Mouse (Mus musculus) 416B (cell line): ENCODE measurements around the gene Fgr.

Experiments
- DNase-seq: peaks from one replicate; pipeline ENCODE4 v3.0.0; 2011; ENCODE audit warnings: low read depth

Gene Fgr

DNA sequence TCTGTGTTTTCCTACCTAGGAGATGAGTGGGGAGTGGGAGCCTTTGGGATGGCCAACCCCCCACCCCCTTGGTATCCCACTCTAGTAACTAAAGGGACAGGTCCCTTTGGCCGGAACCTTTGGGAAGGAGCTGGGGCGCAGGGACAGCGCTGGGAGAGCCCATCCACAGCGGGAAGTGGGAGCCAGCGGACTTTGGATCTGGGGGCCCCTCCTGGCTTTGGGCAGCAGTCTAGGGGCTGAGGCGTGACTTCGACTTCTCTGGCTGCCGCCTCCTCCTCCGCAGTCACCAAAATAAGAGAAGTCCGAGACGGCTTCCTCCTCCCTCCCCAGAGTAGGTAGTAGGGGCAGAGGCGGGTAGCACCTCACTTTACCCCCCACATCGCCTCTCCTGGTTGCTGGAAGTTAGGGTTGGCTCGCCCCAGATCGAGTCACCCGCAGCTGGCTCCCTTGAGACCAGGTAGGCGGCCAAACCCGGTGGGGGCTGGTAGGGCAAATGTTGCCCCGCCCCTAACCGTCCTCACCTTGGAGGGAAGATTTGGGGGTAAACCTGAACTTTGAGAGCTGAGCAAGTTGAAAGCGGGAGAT lies at the start of gene Fgr:
Gene Fgr, plus strand, starts transcription at position 282 of the 585 bp plus-strand sequence.
- no peak for DNase-seq

DNA sequence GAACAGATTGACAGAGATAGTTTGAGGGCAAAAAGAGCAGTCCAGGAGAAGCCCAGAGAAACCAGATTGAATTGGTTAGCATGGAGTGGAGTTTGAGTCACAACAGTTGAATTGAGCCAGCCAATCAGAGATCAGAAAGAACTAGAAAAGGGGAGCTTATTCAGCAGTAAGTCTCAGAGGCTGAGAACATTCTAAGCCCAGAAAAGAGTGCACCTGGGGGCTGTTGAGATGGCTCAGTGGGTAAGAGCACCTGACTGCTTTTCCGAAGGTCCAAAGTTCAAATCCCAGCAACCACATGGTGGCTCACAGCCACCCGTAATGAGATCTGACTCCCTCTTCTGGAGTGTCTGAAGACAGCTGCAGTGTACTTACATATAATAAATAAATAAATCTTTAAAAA lies 47.4 kb upstream of the Fgr start:
- DNase-seq, result peak; percentile 27

DNA sequence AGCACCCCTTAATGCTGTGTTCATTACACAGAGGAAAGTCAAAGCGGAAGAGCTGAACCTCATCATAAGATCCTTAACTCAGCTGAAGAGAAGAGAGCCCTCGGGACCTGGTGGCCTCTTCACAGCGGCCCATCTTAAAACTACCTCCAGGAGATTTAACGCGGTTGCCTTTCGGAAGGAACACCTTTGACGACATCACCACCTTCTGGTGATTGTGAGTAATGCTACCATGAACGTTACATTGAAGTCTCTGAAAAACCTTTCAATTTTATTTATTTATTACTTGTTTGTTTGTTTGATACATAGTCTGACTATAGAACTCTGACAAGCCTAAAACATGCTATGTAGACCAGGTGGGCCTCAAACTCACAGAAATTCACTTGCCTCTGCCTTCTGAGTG lies 43.1 kb upstream of the Fgr start:
- DNase-seq, result peak; percentile 79

DNA sequence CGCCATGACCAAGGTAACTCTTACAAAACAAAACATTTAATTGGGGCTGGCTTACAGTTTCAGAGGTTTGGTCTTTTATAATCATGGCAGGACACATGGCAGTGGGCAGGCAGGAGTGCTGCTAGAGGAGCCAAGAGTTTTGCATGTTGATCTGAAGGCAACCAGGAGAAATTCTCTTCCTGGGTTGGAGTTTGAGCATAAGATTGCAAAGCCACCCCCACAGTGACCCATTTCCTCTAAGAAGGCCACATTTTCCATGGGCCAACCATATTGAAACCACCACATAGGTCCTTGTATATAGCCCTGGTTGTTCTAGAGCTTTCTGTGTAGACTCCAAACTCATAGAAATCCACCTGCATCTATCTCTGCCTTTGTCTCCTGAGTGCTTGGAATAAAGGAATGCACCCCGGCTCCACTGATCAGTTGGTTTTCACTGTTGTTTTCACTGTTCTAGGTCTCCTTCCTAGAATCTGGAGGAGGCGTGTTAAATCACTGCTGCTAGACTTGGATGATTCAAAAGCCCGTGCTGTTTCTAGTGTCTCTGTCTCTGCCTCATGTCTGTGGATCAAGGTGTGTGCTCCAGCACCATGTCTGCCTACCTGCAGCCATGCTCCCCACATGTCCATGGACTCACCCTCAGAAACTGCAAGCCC lies 41.0 kb upstream of the Fgr start:
- peak; percentile 57 for DNase-seq

DNA sequence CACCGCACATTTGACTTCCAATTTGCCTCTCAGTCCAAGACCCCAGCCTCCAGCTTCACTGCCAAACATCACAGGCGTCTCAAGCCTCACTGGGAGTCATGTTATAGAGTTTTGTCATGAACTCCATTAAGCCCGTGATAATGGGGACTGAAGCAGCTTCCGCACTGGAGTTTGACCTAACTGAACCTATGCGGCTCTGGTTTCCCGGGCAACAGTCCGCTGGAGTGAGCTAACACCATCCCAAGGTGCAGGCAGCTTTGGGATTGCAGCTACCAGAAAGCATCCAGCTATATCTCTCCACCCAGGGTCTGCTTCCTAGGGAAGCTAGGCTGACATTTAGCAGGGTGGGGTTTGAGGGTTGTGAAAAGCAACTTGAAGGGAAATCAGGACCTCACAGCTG lies 39.3 kb upstream of the Fgr start:
- DNase-seq, result no peak

DNA sequence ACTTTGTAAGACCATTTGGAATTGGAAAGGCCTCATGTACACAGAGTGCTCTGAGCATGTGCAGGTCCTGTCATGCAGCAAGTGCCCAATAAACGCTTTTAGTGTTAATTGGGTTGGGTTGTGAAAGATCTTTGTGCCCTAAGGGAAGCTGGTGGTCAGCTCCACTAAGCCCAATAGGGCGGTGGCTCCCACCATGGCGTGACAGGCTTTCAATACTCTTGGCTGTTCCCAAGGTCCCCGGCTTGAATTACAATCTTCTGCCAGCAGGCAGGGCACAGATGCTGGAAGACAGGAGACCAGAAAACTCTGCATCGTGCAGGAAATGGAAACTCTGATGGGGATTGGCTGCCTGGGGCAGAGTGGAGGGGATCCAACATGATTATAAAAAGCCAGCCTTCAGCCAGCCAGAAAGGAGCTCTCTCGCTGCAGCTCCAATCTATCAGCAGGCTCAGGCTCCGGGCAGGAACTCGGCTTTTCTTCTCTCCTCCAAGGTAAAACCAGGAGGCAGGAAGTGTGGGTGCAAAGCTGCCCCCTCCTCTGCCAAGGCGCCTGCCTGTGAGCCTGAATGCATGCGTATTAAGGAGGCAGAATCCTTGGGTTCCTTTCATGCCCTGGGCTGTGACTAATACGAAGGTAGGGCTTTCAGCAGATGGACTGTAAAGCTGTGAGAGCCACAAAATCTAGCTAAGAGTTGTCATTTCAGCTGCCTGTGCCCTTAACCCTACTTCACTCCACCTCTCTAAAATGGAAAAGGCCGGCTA lies 35.5 kb upstream of the Fgr start:
- peak; percentile 34 for DNase-seq

DNA sequence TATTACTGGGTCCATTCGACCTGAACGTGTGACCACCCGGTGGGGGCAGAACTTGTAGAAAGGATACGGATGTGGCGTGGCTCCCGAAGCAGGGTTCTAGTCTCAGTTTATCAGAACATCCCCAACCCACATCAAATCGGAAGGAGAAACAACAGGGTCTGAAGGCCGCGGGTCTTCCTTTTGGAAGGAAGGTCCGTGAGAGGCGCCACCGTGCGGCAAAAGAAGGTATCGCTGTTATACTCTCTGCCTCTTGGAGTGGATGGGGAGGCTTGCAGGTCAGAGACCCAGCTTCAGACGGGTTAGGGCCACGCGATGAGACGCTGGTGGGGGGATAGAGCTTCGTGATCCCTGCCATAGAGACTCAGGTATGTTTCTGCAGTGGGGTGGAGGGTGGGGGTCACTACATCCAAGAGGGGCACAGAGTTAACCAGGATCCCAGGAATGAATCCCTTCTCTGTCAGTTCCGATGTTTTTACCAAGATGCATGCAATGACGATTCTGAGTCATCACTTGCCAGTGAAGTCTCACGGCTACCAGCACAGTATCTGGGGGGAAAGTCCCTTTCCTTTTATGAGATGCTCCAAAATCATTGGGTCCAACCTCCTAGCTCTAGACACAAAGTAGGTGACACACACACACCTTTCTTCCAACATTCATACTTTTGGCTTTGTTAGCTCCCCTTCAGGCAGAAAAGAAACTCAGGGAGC lies 34.3 kb upstream of the Fgr start:
- DNase-seq, result peak; percentile 73

DNA sequence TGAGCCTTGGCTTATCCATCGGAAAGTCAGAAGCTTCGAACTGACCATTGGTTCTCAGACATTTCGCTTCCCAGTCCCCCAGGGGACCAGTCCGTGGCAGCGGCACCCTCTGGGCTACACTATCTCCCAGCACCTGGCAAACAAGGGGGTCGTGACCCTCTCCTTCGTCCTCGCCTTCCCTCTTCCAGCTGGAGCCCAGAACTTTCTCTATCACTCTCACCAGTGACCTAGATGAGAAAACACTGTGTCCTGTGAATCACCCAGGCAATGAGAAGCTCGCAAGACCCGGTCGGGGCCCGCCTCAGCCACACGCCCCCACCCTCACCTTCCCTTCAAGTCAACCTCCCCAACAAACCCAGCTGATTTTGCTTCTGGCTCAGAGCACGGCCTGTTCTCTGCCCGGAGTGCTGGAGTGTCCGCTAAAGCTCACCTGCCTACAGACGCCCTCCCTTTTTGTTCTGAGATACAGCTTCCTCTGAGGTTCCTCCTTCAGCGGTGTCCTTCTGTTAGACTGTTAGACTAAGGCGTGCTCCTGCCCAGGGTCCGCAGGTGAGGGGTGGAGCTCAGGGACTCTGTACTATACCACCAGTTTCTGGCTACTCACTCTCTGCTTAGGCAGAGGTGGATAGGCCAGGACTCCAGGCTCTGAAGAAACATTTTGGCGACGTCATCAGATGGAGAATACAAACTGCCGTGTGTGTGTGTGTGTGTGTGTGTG lies 32.7 kb upstream of the Fgr start:
- no peak for DNase-seq

DNA sequence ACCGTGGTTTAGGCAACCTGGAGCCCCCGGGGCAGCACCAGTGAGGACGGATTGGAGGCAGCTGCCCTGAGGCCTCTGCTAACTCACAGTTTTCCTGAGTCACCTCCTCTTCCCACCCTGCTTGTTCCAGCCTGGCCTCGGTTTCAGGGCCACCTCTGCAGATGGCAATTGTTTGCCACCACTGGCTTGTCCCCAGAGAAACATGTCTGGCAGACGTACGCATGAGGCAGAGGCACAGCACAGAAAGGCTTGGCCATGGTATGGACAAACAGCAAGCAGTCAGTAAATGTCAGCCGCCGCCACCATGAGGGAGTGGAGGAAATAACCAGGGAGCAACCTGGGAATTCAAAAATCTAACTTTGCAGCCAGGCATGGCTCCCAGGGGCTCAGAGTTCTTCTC lies 30.8 kb upstream of the Fgr start:
- no peak for DNase-seq

DNA sequence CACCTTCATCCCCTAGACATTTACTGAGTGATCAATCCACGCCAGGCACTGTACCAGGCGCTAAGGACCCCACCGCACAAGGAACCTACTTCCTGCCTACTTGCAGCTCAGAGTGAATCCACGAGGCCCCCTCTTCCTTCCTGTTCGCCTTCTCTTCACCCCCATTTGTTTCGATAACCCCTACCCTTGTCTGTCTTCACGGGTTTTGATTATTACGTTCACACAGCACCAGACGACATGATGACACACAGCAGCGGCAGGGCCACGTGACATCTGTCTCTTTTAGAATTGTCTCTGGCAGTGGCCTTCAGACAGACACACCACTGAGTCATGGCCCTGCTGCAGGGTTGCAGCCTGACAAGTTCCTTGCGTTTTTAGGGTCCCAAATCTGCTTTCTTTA lies 29.8 kb upstream of the Fgr start:
- DNase-seq, result peak; percentile 79

DNA sequence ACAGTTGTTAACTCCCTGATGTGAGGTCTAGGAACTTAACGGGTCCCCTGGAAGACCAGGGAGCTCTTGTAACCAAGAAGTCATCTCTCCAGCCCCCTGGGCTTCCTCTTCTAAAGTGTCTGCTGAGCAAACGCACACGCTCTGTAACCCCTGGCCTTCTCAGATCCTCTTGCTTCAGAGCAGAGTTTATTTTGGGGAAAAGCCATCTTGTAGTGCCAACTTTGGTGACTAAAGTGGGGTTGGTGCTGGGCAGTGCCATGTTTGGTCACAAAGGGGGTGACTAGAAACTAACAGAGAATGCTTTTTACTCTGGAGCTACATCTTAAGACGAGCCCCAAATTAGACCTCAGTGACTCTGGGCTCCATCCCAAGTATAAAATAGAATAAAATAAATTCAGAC lies 29.1 kb upstream of the Fgr start:
- no peak for DNase-seq

DNA sequence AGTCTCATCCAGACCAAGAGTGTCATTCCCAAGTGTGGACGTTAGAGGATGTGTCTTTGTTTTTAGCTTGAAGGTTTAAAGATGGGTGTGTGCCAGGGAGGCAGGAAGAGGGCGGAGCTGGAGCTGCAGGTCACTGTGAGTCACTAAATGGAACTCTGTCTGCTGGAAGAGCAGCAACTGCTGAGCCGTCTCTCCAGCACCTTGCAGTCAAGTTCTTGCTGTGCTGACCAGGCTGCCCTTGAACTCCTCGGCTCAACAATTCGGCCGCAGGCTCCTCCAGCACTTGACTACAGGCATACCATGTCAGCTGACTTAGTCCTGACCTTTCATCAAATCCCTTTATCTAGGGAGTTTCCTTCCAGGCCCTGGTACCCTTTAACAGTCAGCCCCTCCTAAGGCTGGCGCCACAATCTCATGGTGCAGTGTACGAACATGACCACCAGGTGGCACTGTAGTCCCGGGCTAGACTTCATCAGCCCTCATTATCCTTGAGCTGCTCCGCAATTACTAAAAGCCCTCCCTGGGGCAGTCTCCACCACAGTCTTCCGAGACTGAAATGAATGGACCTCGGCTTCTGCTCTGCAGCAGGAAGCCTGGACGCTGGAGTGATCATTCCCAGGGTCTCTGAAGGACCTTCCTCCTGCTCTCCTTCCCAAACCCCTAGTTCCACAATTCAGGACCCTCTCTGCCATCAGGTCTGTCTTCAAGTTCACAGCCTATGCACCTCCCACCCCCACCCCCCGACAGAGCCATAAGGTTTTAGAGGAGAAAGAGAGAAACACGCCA lies 28.4 kb upstream of the Fgr start:
- DNase-seq, result peak; percentile 95

DNA sequence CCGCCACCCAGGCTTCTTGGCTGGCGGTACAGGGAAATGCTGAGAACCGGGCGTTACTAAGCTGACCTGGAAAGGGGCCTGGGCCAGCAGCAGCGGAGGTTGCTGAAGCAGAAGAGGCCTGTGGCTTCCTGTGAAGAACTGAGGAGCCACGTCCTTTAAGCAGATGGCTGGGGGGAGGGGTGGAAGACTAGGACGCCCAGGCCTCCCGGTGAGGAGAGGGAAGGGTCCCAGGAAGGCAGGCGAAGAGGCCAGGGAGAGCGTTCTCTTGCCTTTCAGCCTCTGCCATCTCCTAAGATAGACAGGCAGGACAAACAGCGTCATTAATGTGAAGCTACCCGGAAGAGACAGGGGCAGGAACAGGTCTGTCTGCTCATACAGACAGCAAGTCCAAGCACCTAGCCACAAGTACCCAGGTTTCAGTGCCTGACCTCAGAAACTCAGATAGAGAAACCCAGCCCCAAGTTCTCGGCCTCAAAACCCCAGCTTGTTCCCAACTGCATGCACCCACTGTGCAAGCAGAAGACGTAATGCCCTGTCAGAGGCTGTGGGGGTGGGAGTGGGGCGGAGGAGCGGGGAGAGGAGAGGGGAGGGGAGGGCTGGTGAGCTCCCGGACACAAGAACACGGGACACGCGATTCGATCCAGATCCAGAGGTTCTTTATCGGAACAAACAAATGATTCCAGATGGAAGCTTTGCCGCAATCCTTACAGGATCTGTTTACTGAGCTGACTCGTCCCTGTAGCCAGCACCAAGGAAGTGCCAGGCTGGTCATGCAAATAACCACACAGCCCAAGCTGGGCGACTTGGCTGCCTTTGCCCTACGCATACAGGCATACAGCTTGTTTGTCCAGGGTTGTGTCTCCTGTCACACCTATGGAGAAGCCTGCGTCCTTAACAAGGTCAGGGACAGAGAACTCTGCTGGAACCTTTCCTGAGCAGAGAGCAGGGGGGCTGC lies 27.6 kb upstream of the Fgr start:
- DNase-seq, result peak; percentile 86

DNA sequence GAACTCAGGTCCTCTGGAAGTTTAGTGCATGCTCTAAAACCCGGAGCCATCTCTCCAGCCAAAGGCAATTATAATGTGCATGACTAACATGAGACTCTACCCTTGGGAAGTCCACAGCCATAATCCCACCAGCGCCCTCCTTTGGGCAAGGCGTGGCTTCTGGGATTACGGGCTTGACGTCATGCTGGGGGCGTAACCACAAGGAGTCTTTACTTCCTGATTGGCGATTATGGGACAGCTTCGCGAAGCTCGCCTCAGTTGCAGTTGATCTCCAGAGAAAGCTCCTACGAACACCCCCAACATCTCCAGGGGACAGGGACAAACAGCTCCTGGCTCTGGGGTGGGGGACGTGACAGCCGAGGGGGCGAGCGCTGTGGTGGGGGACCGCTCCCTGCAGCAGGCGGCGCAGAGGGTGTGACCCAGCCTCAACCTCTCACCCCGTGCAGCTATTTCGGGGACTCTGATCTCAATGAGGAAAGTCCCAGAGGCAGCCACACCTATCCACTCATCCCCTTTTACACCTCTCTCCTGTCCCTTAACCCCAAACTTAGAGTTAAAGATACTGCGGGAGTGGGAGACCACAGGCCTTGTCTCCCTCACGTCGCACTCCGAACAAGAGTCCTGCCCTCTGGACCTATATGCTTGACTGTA lies 23.9 kb upstream of the Fgr start:
- no peak for DNase-seq

DNA sequence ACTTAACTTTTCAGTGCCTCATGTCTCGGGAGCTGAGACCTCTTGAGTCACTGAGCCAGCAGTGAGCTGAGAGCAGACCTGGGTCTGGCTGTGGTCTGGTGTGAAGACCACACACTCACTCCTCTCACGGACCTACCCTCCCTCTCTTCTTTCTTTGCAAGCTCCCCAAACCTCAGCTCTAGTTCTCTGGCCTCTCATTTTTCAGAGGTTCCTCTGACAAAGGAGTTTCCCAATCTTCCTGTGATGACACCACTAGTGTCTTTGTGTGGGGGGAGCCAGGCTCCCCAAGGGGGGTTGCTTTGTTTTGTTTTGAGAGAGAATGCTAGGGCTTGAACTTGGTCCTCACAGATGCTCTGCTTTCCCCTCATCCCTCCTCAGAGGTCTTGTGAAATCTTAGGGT lies 22.9 kb upstream of the Fgr start:
- peak; percentile 51 for DNase-seq

DNA sequence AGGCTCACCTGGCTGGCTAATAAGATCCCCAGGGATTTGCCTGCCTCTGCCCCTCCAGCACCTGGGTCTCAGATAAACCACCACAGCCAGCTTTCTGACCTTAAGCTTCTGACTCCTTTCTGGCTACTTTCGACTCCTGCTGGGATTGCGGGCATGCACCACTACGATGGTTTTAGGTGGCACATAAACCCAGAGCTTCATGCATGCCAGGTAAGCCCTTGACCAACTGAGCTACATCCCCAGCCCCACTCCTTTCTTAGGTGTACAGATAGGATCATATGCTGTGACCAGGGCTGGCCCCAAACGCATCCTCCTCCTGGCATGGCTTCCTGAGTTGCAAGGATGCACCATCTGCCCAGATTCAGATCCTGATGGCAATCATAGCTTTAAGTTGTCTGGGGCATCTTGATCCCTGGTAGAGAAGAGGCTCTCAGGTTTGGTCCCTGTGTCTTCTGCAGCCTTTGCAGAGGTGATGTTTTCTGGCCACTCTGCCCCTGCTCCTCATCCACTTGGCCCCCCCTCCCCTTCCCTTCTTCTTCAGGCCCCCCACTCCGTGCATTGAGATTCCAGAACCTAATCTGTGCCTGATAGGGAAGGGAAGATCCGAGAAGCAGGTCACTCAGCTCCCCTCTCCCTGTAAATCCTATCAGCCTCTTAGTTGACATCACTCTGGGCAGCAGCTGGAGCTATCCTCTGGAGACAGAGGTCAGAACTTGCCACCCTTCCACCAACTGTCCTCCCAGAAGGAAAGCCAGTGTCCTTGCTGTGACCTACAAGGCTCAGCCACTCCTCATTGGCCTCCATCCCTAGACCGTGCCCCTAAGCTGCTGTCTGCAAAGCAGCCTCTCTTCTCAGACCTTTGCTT lies 19.1 kb upstream of the Fgr start:
- no peak for DNase-seq

DNA sequence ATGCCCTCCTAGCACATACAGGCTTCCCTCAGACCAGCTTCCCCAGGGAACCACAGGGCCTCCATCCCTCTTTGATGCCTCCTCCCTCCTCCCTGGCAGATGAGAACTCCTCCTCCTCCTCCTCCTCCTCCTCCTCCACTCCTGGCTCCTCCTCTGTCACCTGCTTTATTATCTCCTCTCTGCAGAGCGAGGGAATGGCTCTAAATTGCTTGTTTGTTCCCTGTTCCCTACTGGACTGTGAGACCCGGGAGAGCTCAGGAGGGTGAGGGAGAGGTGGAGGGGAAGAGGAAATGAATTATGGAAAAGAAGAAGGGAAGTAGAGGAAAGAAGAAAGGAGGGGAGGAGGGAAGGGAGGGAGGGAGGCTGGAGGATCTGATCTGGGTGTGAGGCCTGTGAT lies 18.5 kb upstream of the Fgr start:
- no peak for DNase-seq
